Mouse (Mus musculus): ENCODE results near the gene Cyp1b1. TPM values are rescaled to one million over a fixed set of nuclear protein-coding genes. Genes with fewer than 3 reads are reported as not detected.

Gene Cyp1b1
- total and polyA plus RNA-seq, 2 experiments = 0.34 to 0.37 TPM

DNA sequence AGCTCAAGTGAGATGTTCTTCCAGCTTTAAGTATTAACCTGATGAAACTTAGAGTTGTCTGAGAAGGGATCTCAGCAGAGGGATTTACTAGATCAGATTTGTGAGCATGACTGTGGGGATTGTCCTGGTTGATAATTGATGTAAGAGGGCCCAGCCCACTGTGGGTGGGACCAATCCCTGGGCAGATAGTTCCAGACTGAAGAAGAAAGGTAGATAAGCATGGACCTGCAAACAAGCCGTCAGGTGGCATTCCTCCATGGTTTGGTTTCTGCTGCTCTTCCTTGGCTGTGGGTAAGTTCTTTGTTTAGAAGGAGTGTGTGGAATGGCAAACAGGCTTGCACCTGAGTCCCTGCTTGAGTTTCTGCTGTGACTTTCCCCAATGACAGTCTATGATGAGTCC lies 61.7 kb downstream of the Cyp1b1 start:
- Histone ChIP-seq H3K27ac (replicated peaks; ENCODE audit: insufficient read depth, low read depth, low read length) (no peak overlapping the region), H3K36me3 (ENCODE audit: control insufficient read depth, insufficient read depth, low read length) (peaks cover 17% of the 10 kb centered on the region), H3K4me1 (ENCODE audit: control insufficient read depth, insufficient read depth, low read length) (no peaks in the 10 kb centered on the region), H3K9ac (ENCODE audit: low read depth, low read length) (no peak overlapping the region), H3K79me2 (ENCODE audit: control insufficient read depth, insufficient read depth, low read length) (no peaks in the 10 kb centered on the region), H3K4me3 (ENCODE audit: insufficient read depth, low read depth, low read length) (no peak overlapping the region), H3K27me3 (ENCODE audit: control insufficient read depth, insufficient read depth, low read length) (no peaks in the 10 kb centered on the region)
- WGBS = 71% methylated on average over 1 of the region's 1 CpGs
- no peak for DNase-seq (ENCODE audit: extremely low read depth, low read depth, low spot score)
- TF ChIP-seq POLR2A (IDR thresholded peaks at IDR 0.05; ENCODE audit: extremely low read depth, insufficient read depth, low read length) = no peak
- no peak for TF ChIP-seq CTCF (IDR thresholded peaks at IDR 0.05; ENCODE audit: low read depth, low read length)

Other genes with a start within 250 kb of the Cyp1b1 start
- gene Rmdn2, start 103.2 kb downstream of the Cyp1b1 start, total RNA-seq (2014; rRNA removed) = 45.8 and 82.7 TPM in 2 replicates
- gene Rmdn2, start 103.2 kb downstream of the Cyp1b1 start, polyA plus RNA-seq (2012; rRNA removed) = 14.1 and 17.6 TPM in 2 replicates
- 64.2 and 77.9 TPM in 2 replicates for gene Atl2, start 181.1 kb upstream of the Cyp1b1 start, total RNA-seq (2014; rRNA removed)
- gene Atl2, start 181.1 kb upstream of the Cyp1b1 start, polyA plus RNA-seq (2012; rRNA removed) = 25.8 and 28.2 TPM in 2 replicates

Measured in liver, adult 2 months (tissue).